Mouse (Mus musculus) brain, embryonic 14.5 days (tissue): Measurements from ENCODE around the gene Ropn1.

Experiments used
- CTCF ChIP-seq: fragments of 200-500 bp; IDR thresholded peaks from 2 replicates; pipeline ENCODE4 v1.5.1; 2012; ENCODE audit warnings: inconsistent platforms, mild to moderate bottlenecking, moderate library complexity, borderline replicate concordance; ENCODE audit not compliant: insufficient read depth, insufficient read length; ENCODE audit errors: extremely low read depth
- POLR2A ChIP-seq: fragments of 200-500 bp; IDR thresholded peaks from 2 replicates; pipeline ENCODE4 v1.6.1; 2012; ENCODE audit warnings: mild to moderate bottlenecking, inconsistent platforms, borderline replicate concordance; ENCODE audit not compliant: poor library complexity, insufficient read depth, insufficient read length, severe bottlenecking; ENCODE audit errors: extremely low read depth

DNA sequence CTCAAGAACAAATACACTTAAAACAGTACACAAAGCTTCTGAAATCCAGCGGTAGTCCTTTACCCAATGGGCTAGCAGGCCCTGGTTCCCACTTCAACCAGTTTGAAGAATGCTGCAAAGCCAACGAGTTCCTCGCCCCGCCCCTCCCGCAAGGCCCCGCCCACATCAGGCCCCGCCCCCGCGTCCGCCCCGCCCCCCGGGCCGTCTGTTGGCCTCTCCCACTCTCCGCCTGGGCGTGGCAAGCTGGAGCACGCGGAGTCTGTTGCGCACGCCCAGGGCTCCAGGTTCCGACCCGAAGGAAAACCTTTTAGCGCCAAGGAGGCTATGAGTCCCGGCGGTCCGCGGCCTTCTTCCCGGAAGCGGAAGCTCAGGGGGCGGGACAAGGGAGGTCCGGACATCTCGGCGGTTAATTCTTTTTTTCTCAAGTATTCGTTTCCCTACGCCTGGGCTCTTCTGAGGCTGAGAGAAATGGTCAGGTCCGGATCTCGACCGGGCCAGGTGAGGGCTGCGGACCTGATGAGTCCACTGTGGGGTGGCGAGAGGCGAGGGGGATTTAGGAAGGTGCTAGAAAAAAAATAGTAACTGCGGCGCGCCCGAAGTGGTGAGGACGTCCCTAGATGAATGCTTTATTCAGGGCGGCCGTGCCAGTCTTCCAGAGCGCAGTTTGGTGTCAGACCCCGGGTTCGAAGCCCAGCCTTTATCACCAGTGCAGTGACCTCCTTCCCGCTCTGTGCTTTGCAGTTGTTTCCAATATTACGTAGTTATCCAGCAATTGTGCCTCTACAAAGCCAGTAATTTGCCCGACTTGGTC lies 40.8 kb downstream of the Ropn1 start, which contains the start of gene Ccdc14:
- TF ChIP-seq CTCF, result no peak
- no peak for TF ChIP-seq POLR2A
